Mouse (Mus musculus): ENCODE measurements around the gene Des.

The Des gene

DNA sequence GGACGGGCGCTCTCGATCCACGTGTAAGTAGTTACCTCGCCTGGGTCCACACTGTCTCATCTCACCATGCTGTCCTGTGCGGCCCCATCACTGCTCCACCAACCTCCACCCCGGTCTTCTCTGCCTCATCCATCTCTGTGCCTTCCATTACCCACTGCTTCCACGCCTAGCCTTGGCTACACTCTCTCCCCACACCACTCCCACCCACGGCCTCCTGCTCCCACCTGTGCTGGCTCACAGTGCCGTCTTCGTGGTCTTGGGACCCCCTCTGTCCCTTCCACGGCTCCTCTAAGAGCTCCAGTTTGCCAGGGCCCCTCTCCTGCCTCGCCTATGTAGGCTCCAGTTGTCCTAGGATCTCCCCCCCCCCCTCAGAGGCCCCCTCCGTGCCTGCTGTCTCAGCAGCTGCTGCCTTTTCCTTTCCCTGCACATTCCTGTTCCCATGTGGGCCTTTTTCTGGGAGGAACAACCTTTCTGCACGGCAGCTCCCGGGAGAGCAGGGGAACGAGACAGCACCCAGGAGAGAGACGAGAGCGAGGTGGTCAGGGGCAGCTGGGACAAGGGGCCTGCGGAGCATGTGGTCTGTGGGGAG is 25.1 kb downstream of the Des start:
- DNase-seq = no peak

DNA sequence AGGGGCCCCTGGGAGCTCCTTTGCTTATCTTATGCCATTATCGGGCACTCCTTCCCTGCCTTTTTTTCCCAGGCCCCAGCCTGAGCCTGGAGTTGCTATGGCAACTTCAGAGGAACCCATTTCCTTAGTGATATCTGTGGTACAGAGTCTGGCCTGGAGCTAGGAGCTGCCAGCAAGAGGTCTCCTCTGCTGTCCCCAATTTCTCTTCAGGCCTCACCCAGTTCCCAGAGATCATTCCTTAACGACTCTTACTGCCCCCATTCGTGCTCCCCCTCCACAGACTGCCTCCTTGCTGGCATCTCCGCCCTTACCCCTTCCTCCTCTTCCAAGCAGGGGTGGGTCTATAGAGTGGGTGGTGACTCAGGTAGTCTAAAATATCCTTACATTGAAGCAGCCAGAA is 26.0 kb downstream of the Des start:
- no peak for DNase-seq

DNA sequence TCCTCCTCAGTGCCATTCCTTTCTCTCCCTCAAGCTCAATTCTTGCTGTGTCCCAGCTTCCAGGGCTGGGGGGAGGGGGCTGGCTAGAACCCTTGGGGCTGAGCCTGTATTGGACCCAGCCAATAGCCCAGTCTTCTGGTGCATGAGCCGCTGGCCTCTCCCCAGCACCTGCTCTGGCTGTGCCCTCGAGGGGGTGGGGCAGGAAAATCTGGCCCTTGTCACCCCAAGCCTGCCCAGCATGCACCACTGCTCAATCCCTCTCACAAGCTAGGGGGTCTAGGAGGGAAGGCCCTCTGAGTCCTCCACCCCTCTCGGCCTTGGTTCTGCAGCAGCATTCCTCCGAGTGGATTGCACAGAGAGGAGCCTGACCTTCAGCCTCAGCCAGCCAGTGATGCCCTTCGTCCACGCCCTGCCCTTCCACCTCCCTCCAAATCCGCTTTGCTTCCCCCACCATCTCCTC is 27.4 kb downstream of the Des start:
- DNase-seq = no peak

DNA sequence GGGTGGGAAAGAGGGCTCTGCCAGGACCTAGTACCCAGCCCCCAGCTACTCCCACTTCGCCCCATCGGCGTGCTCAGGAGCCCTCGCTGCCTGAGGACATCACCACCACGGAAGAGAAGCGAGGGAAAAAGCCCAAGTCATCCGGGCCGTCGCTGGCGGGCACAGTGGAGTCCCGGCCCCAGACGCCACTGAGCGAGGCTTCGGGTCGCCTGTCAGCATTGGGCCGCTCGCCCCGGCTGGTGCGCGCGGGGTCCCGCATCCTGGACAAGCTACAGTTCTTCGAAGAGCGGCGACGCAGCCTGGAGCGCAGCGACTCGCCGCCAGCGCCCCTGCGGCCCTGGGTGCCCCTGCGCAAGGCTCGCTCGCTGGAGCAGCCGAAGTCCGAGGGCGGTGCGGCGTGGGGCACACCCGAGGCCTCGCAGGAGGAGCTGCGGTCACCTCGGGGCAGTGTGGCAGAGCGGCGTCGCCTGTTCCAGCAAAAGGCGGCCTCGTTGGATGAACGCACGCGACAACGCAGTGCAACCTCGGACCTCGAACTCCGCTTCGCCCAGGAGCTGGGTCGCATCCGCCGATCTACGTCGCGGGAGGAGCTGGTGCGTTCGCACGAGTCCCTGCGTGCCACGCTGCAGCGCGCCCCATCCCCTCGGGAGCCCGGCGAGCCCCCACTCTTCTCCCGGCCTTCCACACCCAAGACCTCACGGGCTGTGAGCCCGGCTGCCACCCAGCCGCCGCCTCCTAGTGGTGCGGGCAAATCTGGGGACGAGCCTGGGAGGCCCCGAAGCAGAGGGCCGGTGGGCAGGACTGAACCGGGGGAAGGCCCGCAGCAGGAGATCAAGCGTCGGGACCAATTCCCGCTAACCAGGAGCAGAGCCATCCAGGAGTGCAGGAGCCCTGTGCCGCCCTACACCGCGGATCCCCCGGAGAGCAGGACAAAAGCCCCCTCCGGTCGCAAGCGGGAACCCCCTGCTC is 28.1 kb downstream of the Des start:
- DNase-seq = no peak

DNA sequence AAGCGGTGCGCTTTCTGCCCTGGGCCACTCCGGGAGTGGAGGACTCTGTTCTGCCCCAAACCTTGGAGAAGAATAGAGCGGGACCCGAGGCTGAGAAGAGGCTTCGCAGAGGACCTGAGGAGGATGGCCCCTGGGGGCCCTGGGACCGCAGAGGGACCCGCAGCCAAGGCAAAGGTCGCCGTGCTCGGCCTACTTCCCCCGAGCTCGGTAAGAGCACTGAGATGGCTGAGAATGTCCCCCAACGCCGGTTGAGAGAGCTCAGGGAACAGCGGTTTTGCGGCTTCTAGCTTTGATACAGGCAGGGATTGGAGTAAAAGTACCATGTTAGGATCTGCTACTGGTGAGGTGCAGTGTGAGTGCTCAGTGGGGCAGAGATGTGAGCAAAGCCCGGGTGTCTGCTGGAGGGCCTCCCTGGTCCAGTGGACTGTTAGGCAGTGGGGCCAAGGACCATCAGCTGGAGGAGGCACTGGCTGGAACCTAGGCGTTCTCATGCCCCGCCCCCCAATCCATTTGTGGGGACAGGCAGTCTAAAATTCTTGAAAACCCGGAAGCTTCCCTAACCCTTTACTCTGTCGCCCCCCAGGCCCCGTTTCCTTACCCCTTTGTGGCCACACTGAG is 28.9 kb downstream of the Des start:
- no peak for DNase-seq

DNA sequence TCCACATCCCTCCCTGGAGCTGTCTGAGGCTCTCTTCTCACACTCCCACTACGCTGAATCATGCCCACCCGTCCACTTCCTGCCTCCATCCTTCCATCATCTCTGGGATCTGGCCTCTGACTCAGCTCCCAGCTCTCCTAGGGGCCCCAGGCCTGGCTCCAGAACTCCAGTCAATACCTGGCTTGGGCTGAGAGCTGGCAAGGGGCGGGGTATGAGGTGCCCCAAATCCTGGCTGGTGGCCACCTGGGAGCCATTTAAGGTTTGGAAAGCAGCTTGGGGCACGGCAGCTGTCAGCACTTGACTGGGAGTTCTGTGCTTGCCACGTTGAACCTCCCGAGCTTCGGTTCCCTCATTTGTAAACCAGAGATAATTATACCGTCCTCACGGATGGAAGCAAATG is 33.0 kb downstream of the Des start:
- no peak for DNase-seq

DNA sequence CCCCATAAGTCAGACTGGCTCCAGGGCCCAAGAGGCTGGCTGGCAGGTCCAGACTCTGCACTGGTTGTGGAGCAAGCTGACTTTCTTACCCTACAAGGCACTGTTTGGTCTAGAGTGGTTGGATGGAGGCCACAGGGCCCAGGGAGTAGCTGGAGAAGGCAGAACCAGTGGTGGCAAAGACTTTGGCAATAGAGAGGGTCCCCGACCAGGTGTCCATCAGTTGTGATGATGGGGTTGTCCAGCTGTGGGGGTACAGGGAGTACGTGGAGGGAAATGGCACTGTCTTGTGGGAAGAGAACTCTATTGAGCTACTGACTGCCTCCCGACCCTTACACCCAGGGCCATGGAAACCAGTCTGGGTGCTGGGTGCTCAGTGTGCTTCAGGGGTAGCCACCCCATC is 33.7 kb downstream of the Des start:
- no peak for DNase-seq

DNA sequence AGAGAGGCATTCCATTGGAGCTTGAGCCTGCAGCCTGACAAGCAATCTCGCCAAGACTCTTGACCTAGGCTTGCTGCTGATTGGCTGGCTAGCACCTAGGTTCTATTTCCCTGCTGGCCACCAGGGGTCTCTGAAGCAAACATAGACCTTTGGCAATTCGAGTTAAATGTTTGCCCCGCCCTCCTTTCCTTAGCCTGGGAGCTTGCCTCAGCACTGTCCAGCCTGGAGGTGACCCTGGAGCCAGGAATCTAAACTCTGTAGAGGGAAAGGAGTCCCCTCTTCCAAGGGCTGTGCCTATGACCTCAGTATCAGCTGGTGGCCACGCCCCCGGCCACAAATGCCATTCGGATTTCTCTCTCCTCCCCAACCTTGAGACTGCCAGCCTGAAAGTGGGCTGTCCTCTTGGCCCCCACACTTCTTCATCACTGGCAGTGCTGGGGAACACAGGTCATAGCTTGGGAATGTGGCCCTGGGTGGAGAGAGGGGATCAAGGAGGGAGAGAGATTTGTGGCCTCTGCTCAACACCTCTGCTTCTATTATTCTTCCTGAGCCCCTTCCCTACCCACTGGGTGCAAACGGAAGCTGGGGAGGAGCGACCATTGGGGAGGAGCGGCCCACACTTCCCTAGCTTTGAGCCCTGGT is 38.8 kb downstream of the Des start:
- peak; percentile 89 for DNase-seq

DNA sequence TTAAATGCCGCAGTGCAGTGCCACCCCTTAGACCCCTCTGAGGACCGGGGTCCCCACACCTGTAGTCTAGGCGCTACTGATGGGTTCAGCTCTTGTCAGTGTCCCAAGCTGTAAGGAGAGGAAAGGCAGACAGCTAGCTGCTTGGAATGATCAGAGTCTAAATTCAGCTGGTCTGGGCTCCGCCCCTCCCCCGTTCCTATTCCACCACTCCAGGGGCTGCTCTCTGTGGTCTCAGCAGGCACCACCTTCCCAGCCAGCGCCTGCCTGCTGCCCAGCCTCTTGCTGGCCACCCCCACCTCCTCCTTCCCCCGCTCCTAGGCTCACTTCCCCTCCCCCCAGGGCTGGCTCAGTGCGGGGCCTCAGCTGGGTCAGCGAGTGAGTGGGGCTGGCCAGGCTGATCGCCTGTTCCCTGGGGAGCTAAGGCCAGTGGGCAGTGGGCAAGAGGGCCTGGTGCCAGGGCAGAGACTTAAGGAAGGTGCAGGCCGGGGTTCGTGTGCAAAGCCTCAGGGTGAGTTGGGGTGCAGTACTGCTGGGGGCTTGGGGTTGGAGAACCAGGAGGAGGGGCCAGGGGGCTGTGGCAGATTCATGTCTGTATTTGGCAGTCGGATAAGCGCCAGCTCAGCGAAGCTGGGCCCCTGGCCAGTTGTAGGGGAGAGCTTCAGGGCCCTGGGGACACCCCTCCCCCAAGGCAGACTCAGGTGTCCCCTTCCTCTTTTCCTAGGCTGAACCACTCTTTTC is 39.8 kb downstream of the Des start:
- no peak for DNase-seq

DNA sequence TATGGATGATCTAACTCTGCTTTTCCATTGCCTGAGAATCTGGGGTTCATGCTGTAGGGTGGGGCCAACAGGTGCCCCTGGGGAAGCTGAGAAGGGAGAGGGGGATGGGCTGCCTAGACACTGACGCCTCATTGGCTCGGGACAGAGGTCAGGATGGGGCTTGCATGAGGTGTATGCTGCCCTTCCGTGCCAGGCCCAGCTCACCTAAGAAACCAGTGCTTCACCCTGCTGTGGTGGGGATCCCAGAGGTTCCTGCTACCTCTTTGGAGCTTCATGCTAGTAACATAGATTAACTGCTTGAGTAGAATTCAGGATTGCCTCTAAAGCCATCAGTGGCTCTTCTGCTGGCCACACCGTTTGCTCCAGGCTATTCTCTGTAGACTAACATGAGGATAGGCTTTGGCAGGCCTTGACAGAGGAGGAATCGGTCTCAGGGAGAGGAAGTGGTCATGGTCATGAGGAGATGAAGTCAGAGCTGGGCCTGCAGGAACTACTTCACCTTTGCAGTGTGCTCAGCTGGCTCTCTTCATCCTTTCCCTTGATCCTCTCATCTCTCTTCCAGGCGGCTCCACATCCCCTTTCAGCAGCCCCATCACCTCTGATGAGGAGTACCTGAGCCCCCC is 40.5 kb downstream of the Des start:
- no peak for DNase-seq

DNA sequence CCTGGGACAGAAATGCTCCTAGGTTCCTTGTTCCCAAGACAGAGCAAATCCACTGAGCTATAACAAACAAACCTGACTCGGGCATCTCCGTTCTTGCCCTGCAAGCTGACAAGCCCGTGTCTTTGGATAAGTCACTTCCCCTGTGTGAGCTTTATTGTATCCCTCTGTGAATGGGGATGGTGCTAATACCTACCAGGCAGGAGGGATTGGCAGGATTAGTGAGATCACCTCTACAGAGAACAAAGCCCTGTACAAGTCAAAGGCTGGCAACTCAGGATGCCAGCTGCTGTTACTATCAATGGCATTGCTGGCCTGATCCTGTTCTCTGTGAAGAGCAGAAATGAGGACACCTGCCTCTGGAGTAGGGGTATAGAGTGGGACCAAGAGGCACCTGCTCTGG is 45.4 kb downstream of the Des start:
- no peak for DNase-seq

DNA sequence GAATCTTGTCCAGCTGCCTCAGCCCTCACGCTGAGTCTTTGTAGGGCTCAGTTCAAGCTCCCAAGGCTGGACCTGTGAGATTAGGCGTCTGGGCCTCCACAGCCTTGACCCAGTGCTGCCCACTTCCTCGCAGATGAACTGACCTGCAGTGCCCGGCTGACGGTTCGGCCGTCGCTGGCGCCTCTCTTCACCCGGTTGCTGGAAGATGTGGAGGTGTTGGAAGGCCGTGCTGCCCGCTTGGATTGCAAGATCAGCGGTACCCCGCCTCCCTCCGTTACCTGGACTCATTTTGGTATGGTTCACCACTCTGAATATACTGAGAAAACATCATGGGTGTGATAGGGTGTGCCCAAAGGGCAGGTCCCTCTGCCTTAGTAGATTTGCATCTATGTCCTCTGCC is 46.0 kb downstream of the Des start:
- DNase-seq = no peak

DNA sequence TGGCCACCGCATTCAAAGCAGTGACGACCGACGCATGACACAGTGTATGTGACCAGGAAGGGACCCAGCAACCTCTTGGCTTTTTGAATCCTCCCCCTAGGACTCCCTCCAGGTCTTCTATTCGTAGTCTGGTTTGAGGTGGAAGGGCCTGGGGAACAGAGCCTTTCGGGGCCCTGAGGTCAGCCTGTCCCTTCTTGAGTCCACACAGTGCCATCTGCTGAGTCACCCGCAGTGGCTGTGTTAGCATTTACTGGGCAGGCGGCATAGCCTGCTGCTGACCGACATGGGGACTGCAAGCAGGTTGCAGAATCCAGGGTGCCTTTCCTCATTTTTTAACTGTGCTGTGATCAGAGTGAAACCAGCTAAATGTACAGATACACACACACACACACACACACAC is 46.9 kb downstream of the Des start:
- no peak for DNase-seq

DNA sequence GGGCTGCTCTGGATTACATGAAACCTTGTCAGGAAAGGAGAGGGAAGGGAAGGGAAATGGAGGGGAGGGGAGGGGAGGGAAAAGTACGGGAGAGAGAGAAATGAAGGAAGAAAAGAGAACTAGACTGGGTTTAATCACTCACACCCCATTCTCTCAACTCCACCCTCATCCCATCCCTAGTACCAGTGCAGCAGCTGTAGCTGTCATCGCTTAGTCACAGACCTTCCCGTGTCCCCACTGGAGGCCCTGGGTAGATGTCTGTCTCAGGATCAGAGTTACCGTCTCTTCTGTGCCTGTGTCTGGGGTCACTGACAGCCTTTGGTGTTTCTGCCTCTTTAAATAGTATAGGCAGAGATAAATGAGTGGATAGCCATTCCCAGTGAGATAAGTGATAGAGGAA is 48.1 kb downstream of the Des start:
- DNase-seq = no peak

DNA sequence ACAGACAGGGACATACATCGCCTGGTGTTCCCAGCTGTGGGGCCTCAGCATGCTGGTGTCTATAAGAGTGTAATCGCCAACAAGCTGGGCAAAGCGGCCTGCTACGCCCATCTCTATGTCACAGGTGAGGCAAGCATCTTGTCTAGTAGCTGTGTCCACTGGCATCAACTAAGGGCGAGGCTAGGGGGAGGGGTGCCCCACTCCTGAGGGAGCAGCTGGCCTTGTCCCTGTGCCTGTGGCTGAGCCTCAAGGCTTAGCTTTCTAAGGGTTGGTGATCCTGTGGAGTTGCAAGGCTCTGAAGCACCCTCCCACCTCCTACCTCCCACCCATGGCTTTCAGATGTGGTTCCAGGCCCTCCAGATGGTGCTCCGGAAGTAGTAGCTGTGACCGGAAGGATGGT is 49.8 kb downstream of the Des start:
- DNase-seq = no peak

DNA sequence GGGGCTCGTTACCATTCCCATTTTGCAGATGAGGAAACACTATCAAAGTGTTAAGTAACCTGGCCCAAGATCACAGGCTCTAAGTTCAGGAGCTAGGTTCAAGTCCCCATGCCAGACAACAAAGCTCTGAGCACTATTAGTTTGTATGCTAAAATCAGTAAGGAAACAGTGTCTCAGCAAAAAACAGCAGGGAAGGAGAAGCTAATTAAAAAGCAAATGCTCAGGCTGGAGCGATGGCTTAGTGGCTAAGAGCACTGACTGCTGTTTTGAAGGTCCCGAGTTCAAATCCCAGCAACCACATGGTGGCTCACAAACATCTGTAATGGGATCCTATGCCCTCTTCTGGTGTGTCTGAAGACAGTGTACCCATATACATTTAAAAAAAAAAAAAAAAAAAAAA is 52.1 kb downstream of the Des start:
- no peak for DNase-seq

DNA sequence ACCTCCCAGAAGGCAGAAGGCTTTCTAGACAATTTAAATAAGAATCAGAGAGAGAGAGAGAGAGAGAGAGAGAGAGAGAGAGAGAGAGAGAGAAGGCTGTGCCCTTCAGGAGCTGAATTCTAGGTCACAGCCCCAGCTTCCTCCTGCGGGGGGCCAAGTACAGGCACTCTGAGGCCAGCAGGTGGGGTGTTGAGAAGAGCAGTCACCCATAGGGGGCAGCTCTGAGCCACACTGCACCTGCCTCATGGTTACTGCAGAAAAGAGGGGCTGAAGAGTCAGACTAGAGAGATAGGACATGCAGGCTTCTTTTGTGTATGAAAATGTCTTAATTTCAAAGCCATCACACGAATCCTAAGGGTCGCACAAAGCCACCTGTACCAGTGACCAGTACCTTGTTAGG is 53.6 kb downstream of the Des start:
- DNase-seq = peak; percentile 19

Measured in kidney, adult 9 months (tissue).